Mouse (Mus musculus): ENCODE results near the gene Olfr594. TPM values are rescaled to one million over a fixed set of nuclear protein-coding genes. Genes with fewer than 3 reads are reported as not detected.
"Not testable (repeated sequence)": the region's sequence is repeated elsewhere in the genome, so short reads cannot be mapped to it uniquely, and the experiment has no call there.

Gene Olfr594
- total RNA-seq (2014; rRNA removed) (not detected in 2 replicates), polyA plus RNA-seq (2015; fragmentation: Nextera tagmentation; extraction: Ambion mirVana) (not detected in 2 replicates)

GRCm38 (mm10) chr7:103216696-103217095 lies at the start of gene Olfr594:
Gene Olfr594 (plus strand): TSS chr7:103216996.
- DNase-seq (no peak), ATAC-seq (no peak)
- Histone ChIP-seq H3K4me1 (ENCODE audit: insufficient read depth) (no peaks in the 10 kb centered on the region), H3K27me3 (ENCODE audit: insufficient read depth, low read length) (no peaks in the 10 kb centered on the region), H3K4me3 (ENCODE audit: low read depth, low read length) (no peak within 1 kb of the TSS), H3K9me3 (ENCODE audit: low read length) (no peaks in the 10 kb centered on the region), H3K36me3 (ENCODE audit: insufficient read depth) (no peaks in the 10 kb centered on the region), H3K27ac (ENCODE audit: low read depth, low read length) (no peak within 1 kb of the TSS), H3K9ac (no peak within 1 kb of the TSS), H3K4me2 (ENCODE audit: low read depth) (no peak within 1 kb of the TSS)
- no peak for TF ChIP-seq CTCF (IDR thresholded peaks at IDR 0.05; ENCODE audit: low read depth)

DNA sequence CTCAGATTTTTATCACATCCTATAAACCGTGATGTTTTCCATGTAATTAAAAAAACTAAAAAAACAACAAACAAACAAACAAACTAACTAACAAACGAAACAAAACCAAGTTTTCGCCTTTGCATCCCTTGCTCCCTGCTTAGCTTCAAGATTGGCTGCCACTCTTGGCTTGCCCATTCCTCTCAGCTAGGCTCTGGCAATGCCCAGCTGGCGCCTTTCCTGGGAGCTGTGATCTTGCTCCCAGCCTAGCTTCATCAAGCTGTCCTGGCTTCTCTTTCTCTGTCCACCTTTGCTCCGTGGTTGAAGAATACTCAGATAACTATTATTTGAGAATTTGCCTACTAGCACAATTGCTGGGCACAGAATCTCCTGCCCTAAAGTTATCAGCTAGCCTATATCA lies 47.1 kb upstream of the Olfr594 start:
- WGBS, result 79% methylated on average over 5 of the region's 5 CpGs
- H3K27ac ChIP-seq (ENCODE audit: low read depth, low read length), result no peak overlapping the region
- TF ChIP-seq CTCF (IDR thresholded peaks at IDR 0.05; ENCODE audit: low read depth), result no peak
- H3K9ac ChIP-seq, result no peak overlapping the region
- no peak overlapping the region for H3K4me2 ChIP-seq (ENCODE audit: low read depth)
- H3K4me3 ChIP-seq (ENCODE audit: low read depth, low read length), result no peak overlapping the region
- DNase-seq (no peak), ATAC-seq (no peak)
- H3K9me3 ChIP-seq (ENCODE audit: low read length), result no peaks in the 10 kb centered on the region
- no peaks in the 10 kb centered on the region for H3K27me3 ChIP-seq (ENCODE audit: insufficient read depth, low read length)
- H3K36me3 ChIP-seq (ENCODE audit: insufficient read depth), result no peaks in the 10 kb centered on the region
- H3K4me1 ChIP-seq (ENCODE audit: insufficient read depth), result no peaks in the 10 kb centered on the region

DNA sequence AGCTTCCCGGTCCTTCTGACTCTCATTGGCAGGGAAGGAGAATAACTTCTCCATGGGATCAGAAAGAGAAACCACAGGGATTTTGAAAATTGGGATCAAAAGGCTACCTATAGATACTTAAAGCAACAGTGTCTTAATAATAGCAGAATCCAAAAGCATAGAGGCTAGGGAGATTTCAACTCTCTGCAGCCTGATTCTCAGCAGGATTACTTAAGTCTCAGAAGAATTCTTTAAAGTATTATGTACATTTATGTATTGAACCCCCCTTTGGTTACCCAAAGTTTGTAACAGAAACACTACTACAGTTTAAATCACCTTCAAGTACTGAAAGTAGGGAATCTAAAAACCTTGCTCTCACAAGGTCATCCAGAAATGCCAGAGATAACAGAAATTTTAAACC lies 38.6 kb upstream of the Olfr594 start, which contains the start of gene Olfr591:
TSS of gene Olfr591 (minus strand) at position 101 of the 400 bp plus-strand sequence.
- WGBS, result 70% methylated on average over 1 of the region's 1 CpGs
- Histone ChIP-seq H3K4me3 (ENCODE audit: low read depth, low read length) (no peak within 1 kb of the TSS), H3K4me2 (ENCODE audit: low read depth) (no peak within 1 kb of the TSS), H3K27ac (ENCODE audit: low read depth, low read length) (no peak within 1 kb of the TSS), H3K4me1 (ENCODE audit: insufficient read depth) (no peaks in the 10 kb centered on the region), H3K9ac (no peak within 1 kb of the TSS), H3K9me3 (ENCODE audit: low read length) (0 out of 2 replicates have a peak, but pooled peaks cover 5% of the 10 kb centered on the region), H3K27me3 (ENCODE audit: insufficient read depth, low read length) (no peaks in the 10 kb centered on the region), H3K36me3 (ENCODE audit: insufficient read depth) (no peaks in the 10 kb centered on the region)
- ATAC-seq (no peak), DNase-seq (no peak)
- no peak for TF ChIP-seq CTCF (IDR thresholded peaks at IDR 0.05; ENCODE audit: low read depth)

DNA sequence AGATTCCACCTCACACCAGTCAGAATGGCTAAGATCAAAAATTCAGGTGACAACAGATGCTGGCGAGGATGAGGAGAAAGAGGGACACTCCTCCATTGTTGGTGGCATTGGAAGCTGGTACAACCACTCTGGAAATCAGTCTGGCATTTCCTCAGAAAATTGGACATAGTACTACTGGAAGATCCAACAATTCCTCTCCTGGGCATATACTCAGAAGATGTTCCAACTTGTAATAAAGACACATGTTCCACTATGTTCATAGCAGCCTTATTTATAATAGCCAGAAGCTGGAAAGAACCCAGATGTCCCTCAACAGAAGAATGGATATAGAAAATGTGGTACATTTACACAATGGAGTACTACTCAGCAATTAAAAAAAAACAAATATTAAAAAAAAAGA lies 32.3 kb upstream of the Olfr594 start, which contains the start of gene Olfr592:
TSS of gene Olfr592 (plus strand) at position 301 of the 400 bp plus-strand sequence.
- H3K4me1 ChIP-seq (ENCODE audit: insufficient read depth); ATAC-seq; H3K27ac ChIP-seq (ENCODE audit: low read depth, low read length); H3K9ac ChIP-seq; H3K27me3 ChIP-seq (ENCODE audit: insufficient read depth, low read length); H3K36me3 ChIP-seq (ENCODE audit: insufficient read depth); DNase-seq; H3K4me3 ChIP-seq (ENCODE audit: low read depth, low read length); H3K9me3 ChIP-seq (ENCODE audit: low read length); H3K4me2 ChIP-seq (ENCODE audit: low read depth): not testable (repeated sequence)
- WGBS, result 76% methylated on average over 1 of the region's 1 CpGs

- H3K27ac ChIP-seq (ENCODE audit: low read depth, low read length), result no peak within 1 kb of the TSS
- no peak for TF ChIP-seq CTCF (IDR thresholded peaks at IDR 0.05; ENCODE audit: low read depth)
- no peak within 1 kb of the TSS for H3K9ac ChIP-seq
- no peak within 1 kb of the TSS for H3K4me3 ChIP-seq (ENCODE audit: low read depth, low read length)
- H3K4me2 ChIP-seq (ENCODE audit: low read depth), result no peak within 1 kb of the TSS
- no peaks in the 10 kb centered on the region for H3K9me3 ChIP-seq (ENCODE audit: low read length)
- no peaks in the 10 kb centered on the region for H3K27me3 ChIP-seq (ENCODE audit: insufficient read depth, low read length)
- 69% methylated on average over 1 of the region's 1 CpGs for WGBS
- H3K4me1 ChIP-seq (ENCODE audit: insufficient read depth), result no peaks in the 10 kb centered on the region
- DNase-seq (no peak), ATAC-seq (no peak)
- no peaks in the 10 kb centered on the region for H3K36me3 ChIP-seq (ENCODE audit: insufficient read depth)
Measured at GRCm38 (mm10) chr7:103211562-103211961, 5.2 kb upstream of the Olfr594 start, which contains the start of gene Olfr593. Gene Olfr593 (plus strand): TSS chr7:103211862.

DNA sequence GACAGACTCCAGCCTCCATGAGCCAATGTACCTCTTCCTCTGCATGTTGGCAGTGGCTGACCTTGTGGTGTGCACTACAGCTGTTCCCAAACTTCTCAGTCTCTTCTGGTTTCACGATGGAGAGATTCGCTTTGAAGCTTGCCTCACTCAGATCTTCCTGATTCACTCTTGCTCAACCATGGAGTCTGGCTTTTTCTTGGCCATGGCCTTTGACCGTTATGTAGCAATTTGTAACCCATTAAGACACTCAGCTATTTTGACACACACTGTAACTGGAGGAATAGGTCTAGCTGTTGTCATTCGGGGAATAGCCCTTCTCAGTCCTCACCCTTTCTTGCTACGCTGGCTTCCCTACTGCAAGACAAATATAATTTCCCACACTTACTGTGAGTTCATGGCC lies 4.7 kb upstream of the Olfr594 start:
- H3K9ac ChIP-seq; ATAC-seq; H3K27me3 ChIP-seq (ENCODE audit: insufficient read depth, low read length); DNase-seq; H3K4me1 ChIP-seq (ENCODE audit: insufficient read depth); H3K9me3 ChIP-seq (ENCODE audit: low read length); H3K4me2 ChIP-seq (ENCODE audit: low read depth); H3K4me3 ChIP-seq (ENCODE audit: low read depth, low read length); H3K36me3 ChIP-seq (ENCODE audit: insufficient read depth); H3K27ac ChIP-seq (ENCODE audit: low read depth, low read length): not testable (repeated sequence)
- 89% methylated on average over 5 of the region's 5 CpGs for WGBS

DNA sequence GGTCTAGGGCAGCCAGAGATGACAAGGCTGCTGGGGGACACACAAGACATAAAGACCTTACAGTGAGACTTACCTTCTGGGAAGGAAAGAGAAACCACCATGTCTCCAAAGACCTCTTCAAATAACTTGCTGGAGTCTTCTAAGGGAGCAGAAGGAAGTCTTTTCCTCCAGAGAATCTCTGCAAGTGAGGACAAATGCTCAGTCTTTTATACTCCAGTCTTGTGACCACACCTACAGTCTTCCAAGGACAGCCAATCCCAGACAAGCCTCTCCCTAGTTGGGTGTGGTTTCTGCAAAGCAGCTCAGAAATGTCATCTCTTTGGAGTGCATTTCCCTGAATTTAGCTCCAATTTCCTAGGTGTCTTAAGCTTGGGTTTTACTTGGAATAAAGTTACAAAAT lies 35.6 kb downstream of the Olfr594 start, which contains the start of gene Usp17ld:
TSS of gene Usp17ld (minus strand) at position 101 of the 400 bp plus-strand sequence.
- H3K9me3 ChIP-seq (ENCODE audit: low read length); H3K27ac ChIP-seq (ENCODE audit: low read depth, low read length); ATAC-seq; H3K27me3 ChIP-seq (ENCODE audit: insufficient read depth, low read length); H3K36me3 ChIP-seq (ENCODE audit: insufficient read depth); H3K9ac ChIP-seq; H3K4me3 ChIP-seq (ENCODE audit: low read depth, low read length); H3K4me2 ChIP-seq (ENCODE audit: low read depth); H3K4me1 ChIP-seq (ENCODE audit: insufficient read depth); DNase-seq: not testable (repeated sequence)

Small RNAs within 50 kb of the gene (microRNA-seq; reads per million reads assigned to microRNA genes)
- 0 reads per million in 2 experiments for gene Gm23550
- gene Gm25171, result 0 reads per million in 2 experiments

Other genes with a start within 250 kb of the Olfr594 start
- gene Olfr577, start 241.1 kb upstream of the Olfr594 start, total RNA-seq (2014; rRNA removed), result not detected in 2 replicates
- gene Olfr577, start 241.1 kb upstream of the Olfr594 start, polyA plus RNA-seq (2015; fragmentation: Nextera tagmentation; extraction: Ambion mirVana), result not detected in 2 replicates
- not detected in 2 replicates for gene Olfr578, start 227.7 kb upstream of the Olfr594 start, total RNA-seq (2014; rRNA removed)
- gene Olfr578, start 227.7 kb upstream of the Olfr594 start, polyA plus RNA-seq (2015; fragmentation: Nextera tagmentation; extraction: Ambion mirVana), result not detected in 2 replicates
- gene Olfr582, start 179.0 kb upstream of the Olfr594 start, total RNA-seq (2014; rRNA removed), result not detected in 2 replicates
- not detected in 2 replicates for gene Olfr582, start 179.0 kb upstream of the Olfr594 start, polyA plus RNA-seq (2015; fragmentation: Nextera tagmentation; extraction: Ambion mirVana)
- gene Olfr583, start 165.7 kb upstream of the Olfr594 start, total RNA-seq (2014; rRNA removed), result not detected in 2 replicates
- gene Olfr583, start 165.7 kb upstream of the Olfr594 start, polyA plus RNA-seq (2015; fragmentation: Nextera tagmentation; extraction: Ambion mirVana), result not detected in 2 replicates
- not detected in 2 replicates for gene Olfr584, start 135.1 kb upstream of the Olfr594 start, total RNA-seq (2014; rRNA removed)
- not detected in 2 replicates for gene Olfr584, start 135.1 kb upstream of the Olfr594 start, polyA plus RNA-seq (2015; fragmentation: Nextera tagmentation; extraction: Ambion mirVana)
- not detected in 2 replicates for gene Olfr585, start 119.3 kb upstream of the Olfr594 start, total RNA-seq (2014; rRNA removed)
- gene Olfr585, start 119.3 kb upstream of the Olfr594 start, polyA plus RNA-seq (2015; fragmentation: Nextera tagmentation; extraction: Ambion mirVana), result not detected in 2 replicates
- gene Olfr586, start 91.4 kb upstream of the Olfr594 start, total RNA-seq (2014; rRNA removed), result not detected in 2 replicates
- gene Olfr586, start 91.4 kb upstream of the Olfr594 start, polyA plus RNA-seq (2015; fragmentation: Nextera tagmentation; extraction: Ambion mirVana), result not detected in 2 replicates
- not detected in 2 replicates for gene Olfr588-ps1, start 76.1 kb upstream of the Olfr594 start, total RNA-seq (2014; rRNA removed)
- gene Olfr588-ps1, start 76.1 kb upstream of the Olfr594 start, polyA plus RNA-seq (2015; fragmentation: Nextera tagmentation; extraction: Ambion mirVana), result not detected in 2 replicates
- not detected in 2 replicates for gene Olfr589, start 60.6 kb upstream of the Olfr594 start, total RNA-seq (2014; rRNA removed)
- gene Olfr589, start 60.6 kb upstream of the Olfr594 start, polyA plus RNA-seq (2015; fragmentation: Nextera tagmentation; extraction: Ambion mirVana), result not detected in 2 replicates
- not detected in 2 replicates for gene Olfr591, start 38.7 kb upstream of the Olfr594 start, total RNA-seq (2014; rRNA removed)
- gene Olfr591, start 38.7 kb upstream of the Olfr594 start, polyA plus RNA-seq (2015; fragmentation: Nextera tagmentation; extraction: Ambion mirVana), result not detected in 2 replicates
- not detected in 2 replicates for gene Olfr592, start 32.2 kb upstream of the Olfr594 start, total RNA-seq (2014; rRNA removed)
- gene Olfr592, start 32.2 kb upstream of the Olfr594 start, polyA plus RNA-seq (2015; fragmentation: Nextera tagmentation; extraction: Ambion mirVana), result not detected in 2 replicates
- gene Olfr593, start 5.1 kb upstream of the Olfr594 start, total RNA-seq (2014; rRNA removed), result not detected in 2 replicates
- gene Olfr593, start 5.1 kb upstream of the Olfr594 start, polyA plus RNA-seq (2015; fragmentation: Nextera tagmentation; extraction: Ambion mirVana), result not detected in 2 replicates
- gene Usp17ld, start 35.5 kb downstream of the Olfr594 start, total RNA-seq (2014; rRNA removed), result not detected in 2 replicates
- gene Usp17ld, start 35.5 kb downstream of the Olfr594 start, polyA plus RNA-seq (2015; fragmentation: Nextera tagmentation; extraction: Ambion mirVana), result not detected in 2 replicates
- gene Olfr596, start 88.7 kb downstream of the Olfr594 start, total RNA-seq (2014; rRNA removed), result not detected in 2 replicates
- not detected in 2 replicates for gene Olfr596, start 88.7 kb downstream of the Olfr594 start, polyA plus RNA-seq (2015; fragmentation: Nextera tagmentation; extraction: Ambion mirVana)
- gene Olfr597, start 99.3 kb downstream of the Olfr594 start, total RNA-seq (2014; rRNA removed), result 0.24 TPM in 1 of 2 replicates, not detected in the other
- not detected in 2 replicates for gene Olfr597, start 99.3 kb downstream of the Olfr594 start, polyA plus RNA-seq (2015; fragmentation: Nextera tagmentation; extraction: Ambion mirVana)
- gene Olfr598, start 106.6 kb downstream of the Olfr594 start, total RNA-seq (2014; rRNA removed), result not detected in 2 replicates
- not detected in 2 replicates for gene Olfr598, start 106.6 kb downstream of the Olfr594 start, polyA plus RNA-seq (2015; fragmentation: Nextera tagmentation; extraction: Ambion mirVana)
- not detected in 2 replicates for gene Olfr599, start 118.9 kb downstream of the Olfr594 start, total RNA-seq (2014; rRNA removed)
- gene Olfr599, start 118.9 kb downstream of the Olfr594 start, polyA plus RNA-seq (2015; fragmentation: Nextera tagmentation; extraction: Ambion mirVana), result not detected in 2 replicates
- gene Olfr600, start 132.7 kb downstream of the Olfr594 start, total RNA-seq (2014; rRNA removed), result not detected in 2 replicates
- not detected in 2 replicates for gene Olfr600, start 132.7 kb downstream of the Olfr594 start, polyA plus RNA-seq (2015; fragmentation: Nextera tagmentation; extraction: Ambion mirVana)
- gene Olfr601, start 145.7 kb downstream of the Olfr594 start, total RNA-seq (2014; rRNA removed), result not detected in 2 replicates
- not detected in 2 replicates for gene Olfr601, start 145.7 kb downstream of the Olfr594 start, polyA plus RNA-seq (2015; fragmentation: Nextera tagmentation; extraction: Ambion mirVana)
- not detected in 2 replicates for gene Olfr603, start 169.2 kb downstream of the Olfr594 start, total RNA-seq (2014; rRNA removed)
- not detected in 2 replicates for gene Olfr603, start 169.2 kb downstream of the Olfr594 start, polyA plus RNA-seq (2015; fragmentation: Nextera tagmentation; extraction: Ambion mirVana)
- gene Usp17lc, start 198.1 kb downstream of the Olfr594 start, total RNA-seq (2014; rRNA removed), result not detected in 2 replicates
- gene Usp17lc, start 198.1 kb downstream of the Olfr594 start, polyA plus RNA-seq (2015; fragmentation: Nextera tagmentation; extraction: Ambion mirVana), result not detected in 2 replicates
- not detected in 2 replicates for gene Olfr605, start 228.4 kb downstream of the Olfr594 start, total RNA-seq (2014; rRNA removed)
- gene Olfr605, start 228.4 kb downstream of the Olfr594 start, polyA plus RNA-seq (2015; fragmentation: Nextera tagmentation; extraction: Ambion mirVana), result not detected in 2 replicates
- gene Olfr606, start 232.1 kb downstream of the Olfr594 start, total RNA-seq (2014; rRNA removed), result not detected in 2 replicates
- not detected in 2 replicates for gene Olfr606, start 232.1 kb downstream of the Olfr594 start, polyA plus RNA-seq (2015; fragmentation: Nextera tagmentation; extraction: Ambion mirVana)
- gene Olfr607, start 247.2 kb downstream of the Olfr594 start, total RNA-seq (2014; rRNA removed), result not detected in 2 replicates
- not detected in 2 replicates for gene Olfr607, start 247.2 kb downstream of the Olfr594 start, polyA plus RNA-seq (2015; fragmentation: Nextera tagmentation; extraction: Ambion mirVana)

All from forebrain, postnatal 0 days (tissue).